In genomic region chr10:69224276-69224675, GRCm38 (mm10) we compare ENCODE assay signal across 26 mouse cellular contexts. TPM values are rescaled to one million over a fixed set of nuclear protein-coding genes. Genes with fewer than 3 reads are reported as not detected.
DNase-seq lines count a peak whose midpoint lies in the region; ATAC-seq and TF ChIP-seq lines count a peak whose summit lies in the region.
"Had no signal": no experiment of that assay in that cellular context is flagged by ENCODE, and none has a peak within 500 bp of the region (broad histone marks: within the 10 kb centered on the region; RNA-seq: fewer than 3 reads in every experiment).

No protein-coding gene starts in this region.

- peaks cover 20% of the 10 kb centered on the region for H3K36me3 ChIP-seq in heart, adult 2 months (ENCODE audit: control insufficient read depth, insufficient read depth, low read length)
- no peaks in the 10 kb centered on the region for H3K36me3 ChIP-seq in lung, postnatal 0 days (ENCODE audit: insufficient read depth, low read length)
- 0 out of 2 replicates have a peak, but pooled peaks cover 7% of the 10 kb centered on the region for H3K36me3 ChIP-seq in stomach, embryonic 16.5 days (ENCODE audit: control insufficient read depth, insufficient read depth, low read length)
- H3K36me3 ChIP-seq: G1E; hindbrain, embryonic 15.5 days had no signal

- no peak overlapping the region for H3K4me2 ChIP-seq in lung, postnatal 0 days (replicated peaks; ENCODE audit: low read depth, low read length)
- H3K4me2 ChIP-seq in stomach, embryonic 16.5 days (ENCODE audit: low read depth, low read length) = no peak overlapping the region
- H3K4me2 ChIP-seq: forebrain, embryonic 13.5 days; heart, embryonic 13.5 days; hindbrain, embryonic 15.5 days had no signal

- no peak for TF ChIP-seq EP300 in heart, adult 2 months (IDR thresholded peaks at IDR 0.05; ENCODE audit: insufficient read depth, low read depth, low read length)
- no peak for TF ChIP-seq EP300 in lung, postnatal 0 days (IDR thresholded peaks at IDR 0.05)

- TF ChIP-seq CTCF in heart, adult 2 months (IDR thresholded peaks at IDR 0.05) = no peak
- TF ChIP-seq CTCF in layer of hippocampus, adult 2 months (conservative IDR thresholded peaks at IDR 0.05) = no peak
- no peak for TF ChIP-seq CTCF in lung, postnatal 0 days (IDR thresholded peaks at IDR 0.05)

- ATAC-seq in lung, postnatal 0 days = peak; percentile 36; the same call in 1 of the 2 replicates
- no peak for ATAC-seq in stomach, embryonic 16.5 days (ENCODE audit: insufficient read depth, low FRiP score)
- ATAC-seq: forebrain, embryonic 13.5 days; forebrain, embryonic 16.5 days; Patski had no signal

- no peak overlapping the region for H3K27ac ChIP-seq in heart, adult 2 months
- 0 out of 2 replicates have a peak overlapping the region, but pooled peaks have one; percentile 18 for H3K27ac ChIP-seq in layer of hippocampus, adult 2 months
- H3K27ac ChIP-seq in lung, postnatal 0 days (ENCODE audit: low read length) = no peak overlapping the region
- H3K27ac ChIP-seq in stomach, embryonic 16.5 days (ENCODE audit: low read length) = peak overlapping the region; percentile 49; the same call in 1 of the 2 replicates
- H3K27ac ChIP-seq: forebrain, embryonic 10.5 days; forebrain, embryonic 13.5 days; gastrocnemius, adult 2 months; heart, embryonic 10.5 days; heart, embryonic 13.5 days; hindbrain, embryonic 15.5 days had no signal

- H3K9me3 ChIP-seq in lung, postnatal 0 days (ENCODE audit: low read length) = no peaks in the 10 kb centered on the region
- H3K9me3 ChIP-seq in stomach, embryonic 16.5 days (replicated peaks; ENCODE audit: control insufficient read depth, low read length) = no peaks in the 10 kb centered on the region
- H3K9me3 ChIP-seq: forebrain, embryonic 10.5 days; forebrain, embryonic 13.5 days; heart, embryonic 10.5 days; heart, embryonic 13.5 days; hindbrain, embryonic 15.5 days had no signal

- peak; percentile 5 to 17 for DNase-seq in heart, adult 2 months
- no peak for DNase-seq in heart, postnatal 10 days
- DNase-seq in layer of hippocampus, adult 2 months (ENCODE audit: low spot score in 2 of 2) = no peak
- no peak for DNase-seq in layer of hippocampus, adult 9-11 months
- no peak for DNase-seq in lung, postnatal 0 days (ENCODE audit: low spot score)
- no peak for DNase-seq in lung, postnatal 25 days (ENCODE audit: low spot score)
- DNase-seq in left cerebral cortex, adult 8-10 months (ENCODE audit: low spot score in 2 of 2) = no peak
- DNase-seq: adrenal gland, postnatal 10 days; adrenal gland, postnatal 36 days; B cell, adult 2 months; cerebellum, adult 18-20 months; cerebellum, adult 9-10 months; cerebellum, postnatal 14 days; gastrocnemius, adult 2 months; gastrocnemius, postnatal 14 days; heart, adult 18-20 months had no signal

- no peak for TF ChIP-seq POLR2A in heart, adult 2 months (IDR thresholded peaks at IDR 0.05; ENCODE audit: insufficient read depth, low read depth, low read length)

- intact Hi-C loops in heart, adult 2 months (cut with DNase I) = no loop called here
- intact Hi-C loops in heart, postnatal 10 days (cut with DNase I) = no loop called here

- no peaks in the 10 kb centered on the region for H3K27me3 ChIP-seq in heart, adult 2 months (ENCODE audit: control insufficient read depth, insufficient read depth, low read length)
- no peaks in the 10 kb centered on the region for H3K27me3 ChIP-seq in lung, postnatal 0 days (replicated peaks; ENCODE audit: insufficient read depth, low read length)
- no peaks in the 10 kb centered on the region for H3K27me3 ChIP-seq in stomach, embryonic 16.5 days (ENCODE audit: control insufficient read depth, insufficient read depth, low read length)
- H3K27me3 ChIP-seq: CH12.LX; forebrain, embryonic 13.5 days; heart, embryonic 13.5 days; hindbrain, embryonic 15.5 days; Patski had no signal

- H3K4me1 ChIP-seq in heart, adult 2 months (ENCODE audit: control insufficient read depth, insufficient read depth, low read length) = peaks cover 11% of the 10 kb centered on the region
- no peaks in the 10 kb centered on the region; the same call in 1 of the 2 replicates for H3K4me1 ChIP-seq in lung, postnatal 0 days (ENCODE audit: insufficient read depth, low read depth, low read length)
- H3K4me1 ChIP-seq in stomach, embryonic 16.5 days (ENCODE audit: control insufficient read depth, insufficient read depth, low read length) = no peaks in the 10 kb centered on the region
- H3K4me1 ChIP-seq: forebrain, embryonic 10.5 days; forebrain, embryonic 13.5 days; hindbrain, embryonic 15.5 days had no signal

- no peak overlapping the region for H3K4me3 ChIP-seq in heart, adult 2 months
- H3K4me3 ChIP-seq in layer of hippocampus, adult 2 months = no peak overlapping the region
- H3K4me3 ChIP-seq in lung, postnatal 0 days (ENCODE audit: low read depth, low read length) = no peak overlapping the region
- H3K4me3 ChIP-seq in stomach, embryonic 16.5 days (replicated peaks; ENCODE audit: low read length) = no peak overlapping the region
- H3K4me3 ChIP-seq: forebrain, embryonic 10.5 days; forebrain, embryonic 13.5 days; gastrocnemius, adult 2 months; heart, embryonic 10.5 days; heart, embryonic 13.5 days; hindbrain, embryonic 15.5 days had no signal

- H3K9ac ChIP-seq in heart, adult 2 months (ENCODE audit: low read depth, low read length) = no peak overlapping the region
- no peak overlapping the region for H3K9ac ChIP-seq in lung, postnatal 0 days (replicated peaks; ENCODE audit: low read depth)
- H3K9ac ChIP-seq in stomach, embryonic 16.5 days (ENCODE audit: low read length) = no peak overlapping the region
- H3K9ac ChIP-seq: forebrain, embryonic 13.5 days; heart, embryonic 13.5 days; hindbrain, embryonic 15.5 days had no signal

- H3K79me2 ChIP-seq in heart, adult 2 months (replicated peaks; ENCODE audit: control insufficient read depth, insufficient read depth, low read length) = peaks cover 4% of the 10 kb centered on the region; the same call in 1 of the 2 replicates

- WGBS in heart, adult 2 months = 72% methylated on average over 7 of the region's 7 CpGs
- 71% methylated on average over 7 of the region's 7 CpGs for WGBS in lung, postnatal 0 days
- 71% methylated on average over 7 of the region's 7 CpGs for WGBS in stomach, embryonic 16.5 days

RNA-seq across cellular contexts. Expression of gene A930033H14Rik, which starts 11.4 kb away (rescaled TPM):
- 1 to 10 TPM; 1.1 TPM for total RNA-seq in heart, adult 2 months (2021)
- 0.61 TPM in 2 replicates for polyA plus RNA-seq in heart, adult 2 months (2012; rRNA removed)
- total RNA-seq in heart, postnatal 10 days (2021) = 1 to 10 TPM; 3.2 to 5.1 TPM
- total RNA-seq in layer of hippocampus, adult 2 months (2021) = 1 to 10 TPM; 2.6 to 2.8 TPM
- 0.90 and 1.00 TPM in 2 replicates for polyA plus RNA-seq in lung, postnatal 0 days (2015; fragmentation: Nextera tagmentation; extraction: Ambion mirVana)
- 1.8 and 2.0 TPM in 2 replicates for polyA plus RNA-seq in stomach, embryonic 16.5 days (2015; fragmentation: Nextera tagmentation; extraction: Ambion mirVana)
- 1 to 10 TPM; 2.3 to 3.3 (median 2.9) TPM for total RNA-seq in left cerebral cortex, adult 8-10 months (2022)
- polyA plus RNA-seq: G1E had no signal

Comparison
In these comparisons a context has a peak if more than half of its experiments do, and no peak if none do; other contexts are left out.
1. DNase-seq: peak in heart, adult 2 months (2 of 2); none in heart, postnatal 10 days (0 of 2), layer of hippocampus, adult 2 months (0 of 2), layer of hippocampus, adult 9-11 months (single experiment), lung, postnatal 0 days (single experiment), lung, postnatal 25 days (single experiment) and left cerebral cortex, adult 8-10 months (0 of 2).
2. H3K27ac ChIP-seq: peak in layer of hippocampus, adult 2 months (single experiment) and stomach, embryonic 16.5 days (single experiment); none in heart, adult 2 months (single experiment) and lung, postnatal 0 days (single experiment).